Mouse (Mus musculus): Measurements from ENCODE around the gene Asdurf. TPM values are rescaled to one million over a fixed set of nuclear protein-coding genes. Genes with fewer than 3 reads are reported as not detected.
"Not testable (repeated sequence)": the region's sequence is repeated elsewhere in the genome, so short reads cannot be mapped to it uniquely, and the experiment has no call there.

Gene Asdurf
- total RNA-seq, 1 experiment = not detected

- no peaks in the 10 kb centered on the region for H3K9me3 ChIP-seq (ENCODE audit: control insufficient read depth, insufficient read depth, low read depth, low read length)
- TF ChIP-seq ZC3H11A (IDR thresholded peaks at IDR 0.05; ENCODE audit: borderline replicate concordance, low read depth, low read length) (no peak), HCFC1 (IDR thresholded peaks at IDR 0.05; ENCODE audit: borderline replicate concordance, insufficient read depth, low read length) (no peak), MAFK (IDR thresholded peaks at IDR 0.05; ENCODE audit: insufficient read depth, low read depth, low read length) (no peak), CHD2 (IDR thresholded peaks at IDR 0.05; ENCODE audit: low read depth, low read length) (no peak)
- no peak overlapping the region for H3K27ac ChIP-seq (ENCODE audit: insufficient read depth, low read depth, low read length, poor library complexity, severe bottlenecking)
- in situ Hi-C loops (cut with MboI; ENCODE audit: low sequenced_read_pairs in 2 of 2, unreplicated experiment in 2 of 2) = no loop called here
- no peaks in the 10 kb centered on the region for H3K36me3 ChIP-seq (ENCODE audit: control insufficient read depth, insufficient read depth, low read length, poor library complexity, severe bottlenecking)
- no peak for DNase-seq (ENCODE audit: low read depth, low spot score)
- no peak overlapping the region for H3K4me3 ChIP-seq (ENCODE audit: insufficient read depth in 1 of 2, low read depth in 1 of 2, low read length in 2 of 2, poor library complexity in 1 of 2, severe bottlenecking in 1 of 2)
- no peaks in the 10 kb centered on the region for H3K4me1 ChIP-seq (ENCODE audit: control insufficient read depth in 2 of 2, insufficient read depth in 2 of 2, low read length in 2 of 2, poor library complexity in 1 of 2)
- H3K9ac ChIP-seq (ENCODE audit: insufficient read depth, low read depth, low read length, poor library complexity, severe bottlenecking) = no peak overlapping the region
Observed at GRCm38 (mm10) chr1:53335465-53335864, 17.0 kb downstream of the Asdurf start.

GRCm38 (mm10) chr1:53333527-53333926 is 18.9 kb downstream of the Asdurf start:
- H3K9me3 ChIP-seq (ENCODE audit: control insufficient read depth, insufficient read depth, low read depth, low read length); DNase-seq (ENCODE audit: low read depth, low spot score); H3K4me1 ChIP-seq (ENCODE audit: control insufficient read depth in 2 of 2, insufficient read depth in 2 of 2, low read length in 2 of 2, poor library complexity in 1 of 2); H3K36me3 ChIP-seq (ENCODE audit: control insufficient read depth, insufficient read depth, low read length, poor library complexity, severe bottlenecking); H3K27ac ChIP-seq (ENCODE audit: insufficient read depth, low read depth, low read length, poor library complexity, severe bottlenecking); H3K4me3 ChIP-seq (ENCODE audit: insufficient read depth in 1 of 2, low read depth in 1 of 2, low read length in 2 of 2, poor library complexity in 1 of 2, severe bottlenecking in 1 of 2); in situ Hi-C loops (cut with MboI; ENCODE audit: low sequenced_read_pairs in 2 of 2, unreplicated experiment in 2 of 2); H3K9ac ChIP-seq (ENCODE audit: insufficient read depth, low read depth, low read length, poor library complexity, severe bottlenecking): not testable (repeated sequence)

GRCm38 (mm10) chr1:53324827-53325494 is 27.5 kb downstream of the Asdurf start:
- no peak overlapping the region for H3K9ac ChIP-seq (ENCODE audit: insufficient read depth, low read depth, low read length, poor library complexity, severe bottlenecking)
- H3K4me1 ChIP-seq (ENCODE audit: control insufficient read depth in 2 of 2, insufficient read depth in 2 of 2, low read length in 2 of 2, poor library complexity in 1 of 2) = peaks cover 0 to under 1% of the 10 kb centered on the region in 2 experiments; a peak in 1 of 4 replicates
- no peak overlapping the region for H3K27ac ChIP-seq (ENCODE audit: insufficient read depth, low read depth, low read length, poor library complexity, severe bottlenecking)
- no peaks in the 10 kb centered on the region for H3K9me3 ChIP-seq (ENCODE audit: control insufficient read depth, insufficient read depth, low read depth, low read length)
- no peak overlapping the region for H3K4me3 ChIP-seq (ENCODE audit: insufficient read depth in 1 of 2, low read depth in 1 of 2, low read length in 2 of 2, poor library complexity in 1 of 2, severe bottlenecking in 1 of 2)
- no peak for DNase-seq (ENCODE audit: low read depth, low spot score)
- no peaks in the 10 kb centered on the region; the same call in 1 of the 2 replicates for H3K36me3 ChIP-seq (ENCODE audit: control insufficient read depth, insufficient read depth, low read length, poor library complexity, severe bottlenecking)
- in situ Hi-C loops (cut with MboI; ENCODE audit: low sequenced_read_pairs in 2 of 2, unreplicated experiment in 2 of 2) = no loop called here
- no peak for TF ChIP-seq ZNF384 (IDR thresholded peaks at IDR 0.05; ENCODE audit: low read depth, low read length)
- TF ChIP-seq ZC3H11A (IDR thresholded peaks at IDR 0.05; ENCODE audit: borderline replicate concordance, low read depth, low read length) = no peak
- no peak for TF ChIP-seq MAFK (IDR thresholded peaks at IDR 0.05; ENCODE audit: insufficient read depth, low read depth, low read length)
- TF ChIP-seq CHD2 (IDR thresholded peaks at IDR 0.05; ENCODE audit: low read depth, low read length) = no peak
- no peak for TF ChIP-seq HCFC1 (IDR thresholded peaks at IDR 0.05; ENCODE audit: borderline replicate concordance, insufficient read depth, low read length)

GRCm38 (mm10) chr1:53324277-53324676 is 28.1 kb downstream of the Asdurf start:
- Histone ChIP-seq H3K36me3 (ENCODE audit: control insufficient read depth, insufficient read depth, low read length, poor library complexity, severe bottlenecking) (no peaks in the 10 kb centered on the region; the same call in 1 of the 2 replicates), H3K9me3 (ENCODE audit: control insufficient read depth, insufficient read depth, low read depth, low read length) (no peaks in the 10 kb centered on the region), H3K4me3 (ENCODE audit: insufficient read depth in 1 of 2, low read depth in 1 of 2, low read length in 2 of 2, poor library complexity in 1 of 2, severe bottlenecking in 1 of 2) (no peak overlapping the region), H3K27ac (ENCODE audit: insufficient read depth, low read depth, low read length, poor library complexity, severe bottlenecking) (no peak overlapping the region), H3K9ac (ENCODE audit: insufficient read depth, low read depth, low read length, poor library complexity, severe bottlenecking) (no peak overlapping the region), H3K4me1 (ENCODE audit: control insufficient read depth in 2 of 2, insufficient read depth in 2 of 2, low read length in 2 of 2, poor library complexity in 1 of 2) (no peaks in the 10 kb centered on the region)
- no peak for TF ChIP-seq HCFC1 (IDR thresholded peaks at IDR 0.05; ENCODE audit: borderline replicate concordance, insufficient read depth, low read length)
- TF ChIP-seq ZNF384 (IDR thresholded peaks at IDR 0.05; ENCODE audit: low read depth, low read length) = no peak
- TF ChIP-seq MAFK (IDR thresholded peaks at IDR 0.05; ENCODE audit: insufficient read depth, low read depth, low read length) = no peak
- TF ChIP-seq CHD2 (IDR thresholded peaks at IDR 0.05; ENCODE audit: low read depth, low read length) = no peak
- no peak for TF ChIP-seq ZC3H11A (IDR thresholded peaks at IDR 0.05; ENCODE audit: borderline replicate concordance, low read depth, low read length)
- DNase-seq (ENCODE audit: low read depth, low spot score) = no peak
- in situ Hi-C loops (cut with MboI; ENCODE audit: low sequenced_read_pairs in 2 of 2, unreplicated experiment in 2 of 2) = no loop called here

GRCm38 (mm10) chr1:53323254-53323653 is 29.2 kb downstream of the Asdurf start:
- no peak overlapping the region for H3K9ac ChIP-seq (ENCODE audit: insufficient read depth, low read depth, low read length, poor library complexity, severe bottlenecking)
- no peaks in the 10 kb centered on the region for H3K9me3 ChIP-seq (ENCODE audit: control insufficient read depth, insufficient read depth, low read depth, low read length)
- in situ Hi-C loops (cut with MboI; ENCODE audit: low sequenced_read_pairs in 2 of 2, unreplicated experiment in 2 of 2) = no loop called here
- TF ChIP-seq ZC3H11A (IDR thresholded peaks at IDR 0.05; ENCODE audit: borderline replicate concordance, low read depth, low read length) = no peak
- no peak for TF ChIP-seq ZNF384 (IDR thresholded peaks at IDR 0.05; ENCODE audit: low read depth, low read length)
- TF ChIP-seq CHD2 (IDR thresholded peaks at IDR 0.05; ENCODE audit: low read depth, low read length) = no peak
- TF ChIP-seq HCFC1 (IDR thresholded peaks at IDR 0.05; ENCODE audit: borderline replicate concordance, insufficient read depth, low read length) = no peak
- no peak for TF ChIP-seq MAFK (IDR thresholded peaks at IDR 0.05; ENCODE audit: insufficient read depth, low read depth, low read length)
- no peak for DNase-seq (ENCODE audit: low read depth, low spot score)
- H3K36me3 ChIP-seq (ENCODE audit: control insufficient read depth, insufficient read depth, low read length, poor library complexity, severe bottlenecking) = no peaks in the 10 kb centered on the region; the same call in 1 of the 2 replicates
- H3K4me3 ChIP-seq (ENCODE audit: insufficient read depth in 1 of 2, low read depth in 1 of 2, low read length in 2 of 2, poor library complexity in 1 of 2, severe bottlenecking in 1 of 2) = no peak overlapping the region
- H3K27ac ChIP-seq (ENCODE audit: insufficient read depth, low read depth, low read length, poor library complexity, severe bottlenecking) = no peak overlapping the region
- no peaks in the 10 kb centered on the region for H3K4me1 ChIP-seq (ENCODE audit: control insufficient read depth in 2 of 2, insufficient read depth in 2 of 2, low read length in 2 of 2, poor library complexity in 1 of 2)

All from ES-E14 (cell line).